Mouse (Mus musculus): Measurements from ENCODE around the gene BC051665. TPM values are rescaled to one million over a fixed set of nuclear protein-coding genes. Genes with fewer than 3 reads are reported as not detected.

BC051665 gene
- not detected in 2 replicates for polyA plus RNA-seq (2012; rRNA removed)

- no peak for DNase-seq (ENCODE audit: extremely low spot score in 1 of 2, low spot score in 1 of 2)
Measured at GRCm38 (mm10) chr13:60786264-60786663, at the start of gene BC051665. BC051665 (minus strand) TSS chr13:60786364.

GRCm38 (mm10) chr13:60826052-60826451 lies 39.9 kb upstream of the BC051665 start:
- no peak for DNase-seq (ENCODE audit: extremely low spot score in 1 of 2, low spot score in 1 of 2)

- no peak for DNase-seq (ENCODE audit: extremely low spot score in 1 of 2, low spot score in 1 of 2)
Measured at GRCm38 (mm10) chr13:60820486-60821175, 34.5 kb upstream of the BC051665 start.

- peak in 1 of 2 experiments; percentile 40 for DNase-seq (ENCODE audit: extremely low spot score in 1 of 2, low spot score in 1 of 2)
Measured at GRCm38 (mm10) chr13:60819469-60819868, 33.3 kb upstream of the BC051665 start.

- no peak for DNase-seq (ENCODE audit: extremely low spot score in 1 of 2, low spot score in 1 of 2)
Measured at GRCm38 (mm10) chr13:60813722-60814121, 27.6 kb upstream of the BC051665 start.

- DNase-seq (ENCODE audit: extremely low spot score in 1 of 2, low spot score in 1 of 2) = no peak
Measured at GRCm38 (mm10) chr13:60812768-60813167, 26.6 kb upstream of the BC051665 start.

GRCm38 (mm10) chr13:60809690-60810089 lies 23.5 kb upstream of the BC051665 start:
- no peak for DNase-seq (ENCODE audit: extremely low spot score in 1 of 2, low spot score in 1 of 2)

GRCm38 (mm10) chr13:60802749-60803148 lies 16.6 kb upstream of the BC051665 start, which contains the start of gene Ctsll3:
Ctsll3 (minus strand) TSS chr13:60802849.
- DNase-seq (ENCODE audit: extremely low spot score in 1 of 2, low spot score in 1 of 2) = no peak

GRCm38 (mm10) chr13:60789466-60789865 lies 3.3 kb upstream of the BC051665 start:
- DNase-seq (ENCODE audit: extremely low spot score in 1 of 2, low spot score in 1 of 2) = no peak

GRCm38 (mm10) chr13:60783301-60783700 lies 2.9 kb downstream of the BC051665 start:
- no peak for DNase-seq (ENCODE audit: extremely low spot score in 1 of 2, low spot score in 1 of 2)

- no peak for DNase-seq (ENCODE audit: extremely low spot score in 1 of 2, low spot score in 1 of 2)
Measured at GRCm38 (mm10) chr13:60780534-60780933, 5.6 kb downstream of the BC051665 start.

- DNase-seq (ENCODE audit: extremely low spot score in 1 of 2, low spot score in 1 of 2) = no peak
Measured at GRCm38 (mm10) chr13:60761161-60761560, 25.0 kb downstream of the BC051665 start.

- no peak for DNase-seq (ENCODE audit: extremely low spot score in 1 of 2, low spot score in 1 of 2)
Measured at GRCm38 (mm10) chr13:60760392-60760791, 25.8 kb downstream of the BC051665 start.

- DNase-seq (ENCODE audit: extremely low spot score in 1 of 2, low spot score in 1 of 2) = peak in 1 of 2 experiments; percentile 78
Measured at GRCm38 (mm10) chr13:60759136-60759535, 27.0 kb downstream of the BC051665 start.

- DNase-seq (ENCODE audit: extremely low spot score in 1 of 2, low spot score in 1 of 2) = no peak
Measured at GRCm38 (mm10) chr13:60757292-60757691, 28.9 kb downstream of the BC051665 start.

- no peak for DNase-seq (ENCODE audit: extremely low spot score in 1 of 2, low spot score in 1 of 2)
Measured at GRCm38 (mm10) chr13:60755251-60755650, 30.9 kb downstream of the BC051665 start.

- no peak for DNase-seq (ENCODE audit: extremely low spot score in 1 of 2, low spot score in 1 of 2)
Measured at GRCm38 (mm10) chr13:60753216-60753615, 32.9 kb downstream of the BC051665 start.

GRCm38 (mm10) chr13:60750930-60751329 lies 35.2 kb downstream of the BC051665 start:
- DNase-seq (ENCODE audit: extremely low spot score in 1 of 2, low spot score in 1 of 2) = no peak

GRCm38 (mm10) chr13:60748556-60748955 lies 37.6 kb downstream of the BC051665 start:
- peak in 1 of 2 experiments; percentile 43 for DNase-seq (ENCODE audit: extremely low spot score in 1 of 2, low spot score in 1 of 2)

GRCm38 (mm10) chr13:60747201-60747600 lies 39.0 kb downstream of the BC051665 start:
- no peak for DNase-seq (ENCODE audit: extremely low spot score in 1 of 2, low spot score in 1 of 2)

GRCm38 (mm10) chr13:60746271-60746670 lies 39.9 kb downstream of the BC051665 start:
- peak in 1 of 2 experiments; percentile 59 for DNase-seq (ENCODE audit: extremely low spot score in 1 of 2, low spot score in 1 of 2)

GRCm38 (mm10) chr13:60745358-60745757 lies 40.8 kb downstream of the BC051665 start:
- DNase-seq (ENCODE audit: extremely low spot score in 1 of 2, low spot score in 1 of 2) = no peak

All from frontal cortex, adult 2 months (tissue).